Mouse (Mus musculus) v-Abl transformed pro-B cells (cell line): ENCODE data around the gene Fbn1.
"Not testable (repeated sequence)": the region's sequence is repeated elsewhere in the genome, so short reads cannot be mapped to it uniquely, and the experiment has no call there.

ENCODE experiments used
- in situ Hi-C, 2 experiments: fragments of 400-800 bp; cut with MboI; formaldehyde crosslinking; loops; one replicate each; pipeline ENCODE4 v1.15.1; 2025; ENCODE audit not compliant: unreplicated experiment in 2 of 2

Gene Fbn1

DNA sequence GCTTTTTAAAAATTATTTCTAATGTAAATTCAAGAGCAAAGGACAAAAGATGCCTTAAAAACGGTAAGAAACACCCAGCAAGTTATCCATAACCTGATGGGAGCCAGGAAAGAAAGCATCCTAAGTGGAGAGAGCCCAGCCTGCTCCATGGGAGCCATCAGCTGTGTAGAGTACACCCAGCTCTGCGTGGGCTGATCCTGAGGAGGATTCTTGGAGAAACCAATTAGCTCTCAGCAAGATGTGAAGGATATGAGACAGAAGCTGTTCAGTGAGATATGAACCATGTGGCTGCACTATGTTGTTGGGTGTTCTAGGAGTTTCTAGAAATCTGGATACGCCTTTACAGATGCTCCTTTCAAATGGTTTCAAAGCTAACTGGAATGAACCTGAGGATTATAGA, 202.1 kb downstream of the Fbn1 start:
- in situ Hi-C loops, result no loop called here

DNA sequence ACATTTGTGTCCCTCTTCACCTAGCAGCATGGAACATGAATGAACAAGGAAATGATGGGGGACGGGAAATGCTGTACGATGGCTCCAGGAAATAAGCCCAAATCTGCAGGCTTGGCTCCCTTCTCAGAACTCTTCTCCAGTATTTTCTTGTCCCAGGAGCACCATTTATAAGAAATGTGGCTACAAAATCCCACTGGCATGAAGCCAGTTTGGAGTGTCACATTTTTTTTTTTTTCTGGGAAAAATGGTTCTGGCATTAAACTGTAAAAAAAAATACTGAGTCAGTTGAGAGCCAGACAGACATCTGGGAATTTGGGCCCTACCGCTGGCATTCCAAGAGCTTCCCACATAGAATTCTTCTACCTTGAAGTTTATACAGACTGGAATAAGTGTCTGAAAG, 203.0 kb downstream of the Fbn1 start:
- in situ Hi-C loops, result no loop called here

DNA sequence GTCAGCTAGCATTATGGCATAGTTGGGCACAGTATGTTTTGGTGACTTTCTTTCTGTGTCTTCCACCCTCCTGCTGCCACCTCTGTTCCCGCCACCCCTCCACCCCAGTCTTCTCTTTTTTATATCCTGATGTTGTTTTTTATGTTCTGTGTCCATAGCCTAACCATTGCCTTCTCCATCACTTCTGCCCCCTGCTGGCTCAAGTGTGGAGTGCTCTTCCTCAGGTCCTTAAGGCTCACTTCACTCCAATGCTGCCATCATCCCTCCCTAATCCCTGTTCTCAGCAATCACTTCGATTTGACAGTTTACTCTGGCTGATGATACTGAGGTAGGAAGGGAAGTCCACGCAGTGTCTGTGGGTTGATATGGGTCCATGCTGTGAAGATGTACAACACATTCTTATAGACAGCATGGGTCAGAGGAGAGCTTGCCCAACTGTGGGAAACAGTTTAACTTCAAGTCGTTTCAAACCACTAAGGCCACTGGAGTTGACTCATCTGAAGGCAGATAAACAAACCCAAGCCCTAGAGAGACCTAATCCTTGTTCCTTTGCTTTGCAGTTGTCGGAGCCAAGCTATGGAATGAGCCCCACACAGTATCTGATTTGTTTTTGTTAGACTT, 203.9 kb downstream of the Fbn1 start:
- in situ Hi-C loops, result no loop called here

DNA sequence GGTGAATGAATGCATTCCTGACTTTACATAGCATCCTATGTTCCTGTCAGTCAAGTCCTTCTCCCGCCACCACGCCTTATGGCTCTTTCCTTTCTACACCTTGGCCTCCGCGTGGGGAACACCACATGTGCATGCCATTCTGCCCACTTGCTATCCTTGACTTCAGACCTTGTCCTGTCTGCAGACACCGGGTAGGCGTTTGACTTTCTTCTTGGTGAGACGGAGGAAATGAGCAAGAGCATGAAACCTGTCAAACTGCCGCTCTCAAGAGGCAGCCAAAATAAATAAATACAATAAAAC, 205.2 kb downstream of the Fbn1 start:
- in situ Hi-C loops, result no loop called here

DNA sequence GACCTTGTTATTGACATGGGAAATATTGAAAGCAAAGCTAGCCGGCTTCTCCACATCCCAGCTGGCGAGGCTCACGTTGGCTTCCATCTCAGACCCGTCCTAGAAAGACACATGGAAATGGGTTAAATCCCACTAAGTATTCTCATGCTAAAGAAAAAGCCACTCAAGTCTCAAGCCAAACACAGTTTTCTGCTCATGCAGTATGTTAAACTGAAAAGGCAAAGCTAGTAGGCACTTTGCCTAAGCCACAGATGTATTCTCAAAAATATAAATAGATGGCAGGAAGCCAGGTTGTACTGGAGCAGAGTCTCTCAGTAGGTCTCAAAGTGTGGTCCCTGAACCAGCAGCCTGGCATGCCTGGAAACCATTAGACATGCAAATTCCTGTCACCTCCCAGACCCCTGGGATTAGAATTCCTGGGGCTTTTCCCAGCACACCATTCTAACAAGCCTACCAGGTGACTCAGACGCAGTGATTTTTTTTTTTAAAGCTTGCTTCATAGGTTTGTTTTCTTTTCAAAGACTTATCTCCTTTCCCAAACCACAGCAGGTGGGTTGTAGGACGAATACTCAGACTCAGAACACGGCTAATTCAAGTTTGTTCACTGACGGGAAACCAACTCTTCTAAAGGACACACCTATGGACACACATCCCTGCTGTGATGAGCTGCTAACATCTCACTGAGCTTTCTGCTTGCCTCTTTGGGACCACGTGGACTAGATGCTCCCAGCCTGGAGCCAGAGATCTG, 205.7 kb downstream of the Fbn1 start:
- in situ Hi-C loops, result no loop called here

DNA sequence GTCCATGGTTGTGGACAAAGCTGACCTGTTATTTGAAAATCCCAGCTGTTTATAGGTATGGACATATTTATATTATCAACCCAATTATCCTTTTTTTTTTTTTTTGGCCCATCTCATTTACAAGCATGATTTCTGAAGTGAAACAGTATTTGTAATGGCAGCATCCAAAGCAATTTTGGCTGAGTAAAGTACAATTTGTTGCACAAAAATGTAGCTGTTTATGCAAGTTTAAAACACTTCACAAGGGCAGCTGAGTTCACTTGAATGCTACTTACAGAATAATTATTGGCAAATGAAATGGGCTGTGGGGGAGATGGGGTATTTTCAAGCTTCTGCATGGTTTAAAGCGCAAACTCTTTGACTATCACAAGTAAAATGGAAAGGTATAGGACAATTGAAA, 209.0 kb downstream of the Fbn1 start:
- in situ Hi-C loops, result no loop called here

DNA sequence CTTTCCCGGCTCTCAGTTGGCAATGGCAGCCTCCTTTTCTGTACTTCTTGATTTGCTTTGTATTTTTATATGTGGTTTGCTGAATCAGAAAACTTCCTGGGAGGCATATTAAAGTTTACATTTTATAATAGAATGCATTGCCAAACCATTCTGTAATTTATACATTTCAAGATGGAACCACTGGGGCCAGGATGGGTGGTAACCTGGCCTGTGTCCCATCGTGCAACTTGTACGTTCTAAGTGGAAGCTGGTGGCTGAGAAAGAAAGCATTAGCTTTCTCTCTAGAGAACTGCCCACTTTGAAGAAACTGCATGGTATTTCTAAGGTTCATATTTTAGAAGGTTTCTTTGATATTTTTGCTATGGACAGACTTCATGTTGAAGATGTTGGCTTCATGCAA, 212.3 kb downstream of the Fbn1 start:
- in situ Hi-C loops, result no loop called here

DNA sequence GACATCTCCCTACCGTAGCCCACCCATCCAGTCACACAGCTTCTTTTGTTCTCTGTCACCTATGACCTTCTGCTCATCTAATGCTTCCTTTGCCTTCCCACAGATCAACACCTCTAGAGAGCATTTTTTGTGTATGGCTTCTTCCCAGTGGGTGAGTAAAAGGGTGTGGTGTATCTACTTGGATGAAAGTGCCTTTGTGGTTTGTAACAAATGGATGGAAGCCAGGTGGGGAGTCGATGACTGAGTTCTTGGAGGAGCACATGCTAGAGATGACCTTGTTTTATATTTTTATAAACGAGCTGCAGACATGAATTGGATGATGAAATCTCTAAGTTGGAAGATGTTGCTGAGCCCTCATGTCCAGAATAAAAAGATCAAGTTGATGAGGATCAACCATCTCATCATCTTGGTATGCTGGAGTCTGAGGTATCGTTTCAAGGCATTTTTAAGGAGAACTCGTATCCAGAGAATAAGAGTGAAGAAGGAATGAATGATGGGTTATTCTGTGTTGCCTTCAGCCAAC, 213.8 kb downstream of the Fbn1 start:
- in situ Hi-C loops, result no loop called here

DNA sequence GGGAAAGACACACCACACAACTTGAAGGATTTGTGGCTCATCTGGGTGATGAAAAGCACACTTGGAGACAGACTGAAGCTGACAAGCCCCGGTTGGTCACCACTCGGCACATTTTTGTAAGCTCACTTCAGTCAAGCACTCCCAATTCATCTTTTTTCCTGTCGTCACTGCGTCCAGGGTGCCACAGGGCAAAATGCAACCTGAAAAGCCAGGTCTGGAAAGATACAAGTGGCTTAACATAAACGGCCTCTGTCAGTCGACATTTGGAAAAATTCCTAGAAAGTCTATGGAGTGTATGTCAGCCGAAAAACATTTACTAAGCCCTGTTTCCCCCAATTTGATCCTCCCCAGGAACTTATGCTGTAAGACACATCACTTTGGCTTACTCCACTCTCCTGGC, 215.2 kb downstream of the Fbn1 start:
- in situ Hi-C loops, result no loop called here

DNA sequence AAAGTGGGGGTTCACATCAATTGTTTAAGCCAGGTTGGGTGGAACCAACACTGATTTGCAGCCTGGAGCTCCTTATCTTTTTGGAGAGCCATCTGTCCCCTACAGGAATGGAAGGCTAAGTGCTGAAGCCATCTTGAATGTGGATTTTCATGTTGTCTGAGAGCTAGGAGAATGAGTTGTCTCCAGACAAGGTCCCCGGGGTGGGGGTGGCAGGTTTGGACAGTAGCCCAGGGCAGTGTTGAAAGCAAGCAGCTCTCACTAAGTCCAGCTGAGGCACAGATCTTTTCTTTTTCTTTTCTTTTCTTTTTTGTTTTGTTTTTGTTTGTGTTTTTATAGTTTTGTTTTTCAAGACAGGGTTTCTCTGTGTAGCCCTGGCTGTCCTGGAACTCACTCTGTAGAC, 216.7 kb downstream of the Fbn1 start:
- in situ Hi-C loops, result no loop called here

DNA sequence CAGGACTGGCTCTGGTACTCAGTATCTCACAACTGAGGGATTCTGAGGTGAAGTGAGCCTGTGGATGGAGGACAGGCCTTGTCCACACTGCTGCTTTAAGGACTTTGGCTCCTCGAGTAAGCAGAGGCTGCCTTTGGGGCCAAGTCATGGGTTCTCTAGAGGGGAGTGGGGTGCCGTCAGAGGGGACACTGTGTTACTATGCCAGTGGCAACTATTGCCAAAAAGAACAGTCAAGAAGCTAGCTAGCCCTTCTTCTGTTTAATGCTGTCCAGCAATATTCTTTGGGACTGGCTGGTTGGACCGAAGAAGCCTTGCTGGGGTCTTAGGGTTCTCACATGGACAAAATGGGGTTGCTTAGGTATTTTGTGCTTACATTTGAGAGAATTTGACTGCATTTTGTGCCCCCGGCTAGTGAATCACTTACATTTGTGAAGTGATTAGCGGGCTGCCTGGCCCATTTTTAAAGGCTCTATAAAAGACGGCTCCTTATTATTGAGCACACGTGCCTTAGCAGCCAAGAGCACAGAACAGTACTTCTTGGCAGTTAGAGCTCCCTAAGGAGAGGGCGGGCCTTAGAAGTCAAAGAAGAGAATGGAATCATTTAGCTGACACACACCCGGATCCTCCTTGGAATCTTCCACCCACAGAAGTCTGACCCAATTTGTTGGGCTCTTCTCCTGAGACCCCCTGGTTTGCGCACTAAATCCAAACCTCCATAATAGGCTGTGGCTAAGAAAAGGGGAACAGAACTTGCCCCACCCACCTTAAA, 217.4 kb downstream of the Fbn1 start:
- in situ Hi-C loops, result no loop called here

DNA sequence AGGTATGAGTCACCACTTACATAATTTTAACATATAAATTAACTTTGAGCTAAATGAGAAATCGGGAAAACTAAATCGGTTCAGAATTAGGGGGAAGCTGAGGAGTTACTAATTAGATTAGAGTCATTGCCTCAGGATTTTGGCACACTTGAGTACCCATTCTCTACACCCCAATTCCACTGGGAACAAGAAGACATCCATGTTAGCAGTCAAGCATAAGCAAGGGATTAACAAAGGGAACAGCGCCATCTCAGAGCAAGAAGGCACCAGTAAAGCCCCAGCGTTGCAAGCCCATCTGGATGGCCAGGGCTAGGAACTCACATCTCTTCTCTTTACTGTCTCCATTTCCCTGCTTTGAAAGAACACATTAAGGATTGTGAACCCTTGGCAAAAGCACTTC, 222.0 kb downstream of the Fbn1 start:
- in situ Hi-C loops, result no loop called here

DNA sequence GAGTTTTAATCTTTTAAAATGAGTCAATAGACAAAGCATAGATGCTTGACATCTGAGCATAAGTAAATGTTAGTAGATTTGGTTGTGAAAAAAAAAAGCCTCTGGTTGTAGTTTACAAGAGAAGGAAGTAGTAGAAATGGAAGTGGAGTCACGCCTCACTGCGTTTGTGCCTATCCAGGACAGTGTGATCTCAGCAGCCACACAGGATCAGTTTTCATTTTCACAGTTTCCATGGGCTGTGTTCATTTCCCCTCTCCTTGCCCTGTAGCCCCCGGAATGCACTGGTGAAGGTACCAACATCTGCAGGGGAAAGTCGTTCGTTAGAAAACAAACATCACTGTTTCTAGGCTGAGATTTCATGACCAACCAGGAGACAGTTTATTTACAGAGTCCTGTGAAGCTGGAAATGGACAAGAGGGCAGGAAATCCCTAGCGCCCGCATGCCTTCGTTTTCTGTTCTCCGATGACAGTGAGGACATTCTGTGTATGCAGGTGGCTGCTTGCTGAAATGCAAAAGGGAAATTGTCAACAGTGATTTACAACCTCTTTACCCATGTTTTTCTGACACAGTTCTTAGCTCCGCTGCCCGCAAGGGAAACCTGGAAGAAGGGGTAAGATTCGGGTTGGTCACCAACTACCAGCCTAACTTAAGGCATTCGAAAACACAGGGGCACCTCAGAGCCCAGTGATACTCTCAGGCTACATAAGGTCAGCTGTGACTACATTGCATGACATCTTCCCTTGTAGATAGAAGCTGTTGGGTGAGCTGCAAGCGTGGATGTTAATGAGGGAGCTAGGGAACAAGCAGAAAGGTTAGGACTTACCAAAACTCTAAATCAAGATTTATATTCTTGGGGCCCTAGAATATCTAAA, 225.2 kb downstream of the Fbn1 start:
- in situ Hi-C loops, result no loop called here

DNA sequence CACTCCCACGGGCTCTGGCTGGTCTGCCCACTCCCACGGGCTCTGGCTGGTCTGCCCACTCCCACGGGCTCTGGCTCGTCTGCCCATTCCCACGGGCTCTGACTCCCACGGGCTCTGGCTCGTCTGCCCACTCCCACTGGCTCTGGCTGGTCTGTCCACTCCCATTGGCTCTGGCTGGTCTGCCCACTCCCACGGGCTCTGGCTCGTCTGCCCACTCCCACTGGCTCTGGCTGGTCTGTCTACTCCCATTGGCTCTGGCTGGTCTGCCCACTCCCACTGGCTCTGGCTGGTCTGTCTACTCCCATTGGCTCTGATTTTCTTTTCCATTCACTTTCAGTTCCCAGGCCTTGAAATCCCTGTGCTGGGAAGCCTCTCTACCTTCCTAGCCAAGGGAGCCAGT, 227.8 kb downstream of the Fbn1 start:
- in situ Hi-C loops, result not testable (repeated sequence)

DNA sequence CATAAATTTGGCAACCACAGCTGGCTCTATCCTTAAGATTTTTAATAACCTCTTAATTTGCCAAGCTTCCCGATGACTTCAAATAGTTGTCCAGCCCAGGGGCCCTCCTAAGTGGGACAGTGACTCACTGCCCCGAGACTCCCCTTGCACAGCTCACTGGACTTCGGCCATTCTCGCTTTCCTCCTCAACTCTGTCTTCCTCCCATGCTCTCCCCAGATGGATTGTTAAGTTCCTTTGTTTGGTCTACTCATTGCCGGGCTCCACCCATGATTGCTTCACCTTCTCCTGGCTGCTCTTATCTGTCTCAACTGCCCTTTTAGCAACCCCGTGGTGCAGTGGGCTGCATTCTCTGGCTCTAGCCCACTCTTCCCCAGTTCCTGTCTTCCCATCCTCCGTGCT, 229.3 kb downstream of the Fbn1 start:
- in situ Hi-C loops, result no loop called here

DNA sequence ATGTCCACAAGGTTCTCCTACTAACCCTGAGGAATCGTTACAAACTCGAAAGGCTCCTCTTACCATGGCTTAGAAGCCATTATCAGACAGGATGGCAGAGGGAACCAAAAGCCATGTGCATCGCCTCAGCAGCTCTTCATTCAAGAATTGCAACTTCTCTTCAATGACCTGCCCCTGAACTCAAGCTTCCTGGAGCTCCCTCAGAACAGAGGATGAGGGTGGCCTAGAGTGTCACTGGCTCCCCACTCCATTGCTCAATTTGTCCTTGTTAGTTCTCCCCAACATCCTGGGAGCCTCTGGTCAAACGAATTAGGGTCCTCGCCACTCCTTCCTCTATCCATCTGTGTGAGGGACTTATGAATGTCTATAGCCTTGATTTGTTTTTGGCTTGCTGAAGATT, 231.1 kb downstream of the Fbn1 start:
- in situ Hi-C loops, result no loop called here

DNA sequence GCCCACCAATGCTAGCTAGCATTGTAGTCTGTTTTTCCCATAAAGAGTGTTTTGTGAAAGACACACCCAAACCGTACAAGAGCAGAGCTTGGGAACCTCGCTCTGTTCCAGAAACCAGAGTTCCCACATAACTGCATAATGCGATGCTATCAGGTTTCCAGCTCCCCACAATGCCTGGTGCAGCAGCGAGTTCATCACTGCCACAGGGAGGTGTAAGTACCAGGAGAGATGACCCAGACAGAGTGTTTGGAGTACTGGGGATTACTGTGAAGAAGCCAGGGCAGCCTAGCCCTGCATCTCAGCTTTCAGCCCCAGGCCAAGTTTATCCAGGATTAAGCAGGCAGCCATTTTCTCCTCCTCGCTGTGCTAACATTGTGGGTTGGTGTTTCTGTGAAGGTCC, 232.2 kb downstream of the Fbn1 start:
- in situ Hi-C loops, result no loop called here

DNA sequence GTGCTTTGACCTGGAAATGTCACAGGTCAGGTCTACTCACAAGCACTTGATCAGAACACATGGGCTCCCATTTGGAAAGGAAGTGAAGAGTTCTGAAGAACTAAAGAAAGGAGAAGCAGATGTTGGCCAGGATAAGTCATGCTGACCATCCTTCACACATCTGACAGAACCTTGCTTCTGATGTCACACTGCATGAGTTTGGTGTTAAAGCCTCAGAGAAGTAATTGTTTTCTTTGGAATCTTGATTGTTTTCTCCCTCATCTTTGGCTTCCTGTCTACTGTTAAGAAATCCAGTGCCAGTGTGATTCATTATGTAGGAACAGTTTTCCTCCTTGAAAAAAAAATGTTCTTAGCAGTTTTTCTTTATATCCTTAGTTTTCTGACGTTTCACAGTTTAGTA, 238.9 kb downstream of the Fbn1 start:
- in situ Hi-C loops, result loop anchor here (10.0 to 25.0 kb wide), 4 partner anchors 336 to 1093 kb away; no protein-coding TSS in a partner anchor

DNA sequence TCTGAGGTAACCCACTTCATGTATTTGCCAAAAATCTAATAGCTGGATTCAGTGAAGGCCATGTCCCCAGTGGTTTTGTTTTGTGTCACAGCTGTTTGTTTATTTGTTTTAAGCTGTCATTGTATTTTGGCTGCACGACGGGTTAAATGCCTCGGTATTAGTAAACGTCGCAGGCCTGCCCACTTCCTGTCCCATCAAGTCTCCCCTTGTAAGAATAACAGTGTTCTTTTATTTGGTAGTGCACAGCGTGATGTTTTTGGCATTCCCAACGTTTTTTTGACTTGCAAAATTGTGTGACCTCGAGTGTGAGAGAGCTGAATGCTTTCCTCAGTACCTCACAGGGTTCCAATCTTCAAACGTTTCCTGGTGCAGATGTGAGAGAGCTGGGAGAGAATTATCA, 244.0 kb downstream of the Fbn1 start:
- in situ Hi-C loops, result loop anchor here (10.0 to 25.0 kb wide), 4 partner anchors 341 to 1099 kb away; no protein-coding TSS in a partner anchor

DNA sequence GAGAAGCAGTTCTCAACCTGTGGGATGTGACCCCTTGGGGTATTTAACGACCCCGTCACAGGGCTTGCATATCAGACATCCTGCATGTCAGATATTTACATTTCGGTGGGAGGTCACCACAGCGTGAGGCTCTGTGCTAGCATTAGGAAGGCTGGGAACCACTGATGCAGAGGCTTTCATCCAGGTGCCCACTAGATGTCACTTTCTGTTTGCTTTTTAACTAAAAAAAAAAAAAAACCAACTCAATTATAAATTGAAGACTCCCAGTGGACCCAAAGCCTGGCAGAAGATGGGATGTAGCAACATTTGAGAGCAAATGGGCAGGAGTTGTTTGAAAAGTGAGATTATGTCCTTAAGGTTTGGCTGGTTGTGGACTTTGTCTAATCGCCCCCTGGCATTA, 244.7 kb downstream of the Fbn1 start:
- in situ Hi-C loops, result loop anchor here (10.0 to 25.0 kb wide), 4 partner anchors 342 to 1099 kb away; no protein-coding TSS in a partner anchor

DNA sequence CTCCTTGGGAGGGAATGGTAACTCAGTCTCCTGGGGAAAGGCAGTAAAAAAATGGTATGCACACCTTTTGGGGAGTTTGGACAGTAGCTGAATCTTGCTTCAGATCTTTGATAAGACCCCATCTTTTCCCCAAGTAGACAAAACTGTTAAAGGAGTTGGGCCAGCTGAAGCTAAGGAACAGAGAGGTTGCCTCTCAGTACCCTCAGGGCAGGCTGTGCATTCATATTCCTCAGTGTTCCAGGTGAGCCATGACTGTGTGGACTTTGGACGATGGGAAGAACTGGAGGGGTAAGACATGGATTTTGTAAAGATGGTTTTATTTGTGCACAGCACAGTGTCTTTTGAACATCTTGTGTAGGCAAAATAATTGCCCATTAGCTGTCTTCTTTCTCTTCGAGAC, 247.5 kb downstream of the Fbn1 start:
- in situ Hi-C loops, result loop anchor here (10.0 to 25.0 kb wide), 4 partner anchors 344 to 1102 kb away; no protein-coding TSS in a partner anchor
